Mouse (Mus musculus) liver, embryonic 11.5 days (tissue): ENCODE measurements around the gene Tmx4. TPM values are rescaled to one million over a fixed set of nuclear protein-coding genes. Genes with fewer than 3 reads are reported as not detected.

Experiments
- ATAC-seq: fragments of 200-750 bp; cut with Nextera tagmentation; replicated peaks from 2 replicates; pipeline ENCODE4 v1.8.0; 2017; ENCODE audit warnings: moderate number of reproducible peaks, mild to moderate bottlenecking, moderate TSS enrichment, moderate library complexity; ENCODE audit not compliant: low FRiP score
- DNase-seq: peaks from one replicate; pipeline ENCODE4 v3.0.0-alpha.2; 2017; ENCODE audit warnings: low spot score
- H3K27ac ChIP-seq: fragments of 300-500 bp; sonication (generic); 2 replicates; pipeline ENCODE4 v1.5.1; 2014; ENCODE audit warnings: mild to moderate bottlenecking, low read depth, low read length, control low read depth
- H3K27me3 ChIP-seq: fragments of 300-500 bp; sonication (generic); replicated peaks from 2 replicates; pipeline ENCODE4 v1.6.1; 2014; ENCODE audit warnings: low read length, mixed read lengths; ENCODE audit not compliant: control insufficient read depth, insufficient read depth
- H3K36me3 ChIP-seq: fragments of 300-500 bp; sonication (generic); 2 replicates; pipeline ENCODE4 v1.6.1; 2014; ENCODE audit warnings: mild to moderate bottlenecking, low read length, moderate library complexity, mixed read lengths; ENCODE audit not compliant: control insufficient read depth, insufficient read depth
- H3K4me1 ChIP-seq: fragments of 300-500 bp; sonication (generic); replicated peaks from 2 replicates; pipeline ENCODE4 v1.6.1; 2014; ENCODE audit warnings: low read length, mixed read lengths; ENCODE audit not compliant: control insufficient read depth, insufficient read depth
- H3K4me2 ChIP-seq: fragments of 300-500 bp; sonication (generic); 2 replicates; pipeline ENCODE4 v1.6.1; 2014; ENCODE audit warnings: mild to moderate bottlenecking, control low read depth, moderate library complexity
- H3K4me3 ChIP-seq: fragments of 300-500 bp; sonication (generic); 2 replicates; pipeline ENCODE4 v1.5.1; 2014; ENCODE audit warnings: low read depth, low read length, control low read depth
- H3K9ac ChIP-seq: fragments of 300-500 bp; sonication (generic); 2 replicates; pipeline ENCODE4 v1.6.1; 2014; ENCODE audit warnings: low read depth, low read length, control low read depth
- H3K9me3 ChIP-seq: fragments of 300-500 bp; sonication (generic); 2 replicates; pipeline ENCODE4 v1.6.1; 2016; ENCODE audit warnings: low read length, inconsistent platforms, mixed read lengths; ENCODE audit not compliant: control insufficient read depth
- WGBS: fragments of 180-500 bp; shearing (Covaris S2); extraction: QIAGEN DNeasy Blood & Tissue Kit; methylation state at CpG from one replicate; pipeline ENCODE4 v1.1.7; 2014; 5-methylcytosine and 5-hydroxymethylcytosine counted together
- polyA plus RNA-seq: library from polyadenylated mRNA; unstranded; fragments of >200 nt; fragmentation: Nextera tagmentation; extraction: Ambion mirVana; gene quantifications from 2 replicates; pipeline ENCODE4 v1.2.1, GENCODE M21; 2014

Tmx4 gene
- polyA plus RNA-seq, 1 experiment from 2014 or later, result 16.2 TPM

DNA sequence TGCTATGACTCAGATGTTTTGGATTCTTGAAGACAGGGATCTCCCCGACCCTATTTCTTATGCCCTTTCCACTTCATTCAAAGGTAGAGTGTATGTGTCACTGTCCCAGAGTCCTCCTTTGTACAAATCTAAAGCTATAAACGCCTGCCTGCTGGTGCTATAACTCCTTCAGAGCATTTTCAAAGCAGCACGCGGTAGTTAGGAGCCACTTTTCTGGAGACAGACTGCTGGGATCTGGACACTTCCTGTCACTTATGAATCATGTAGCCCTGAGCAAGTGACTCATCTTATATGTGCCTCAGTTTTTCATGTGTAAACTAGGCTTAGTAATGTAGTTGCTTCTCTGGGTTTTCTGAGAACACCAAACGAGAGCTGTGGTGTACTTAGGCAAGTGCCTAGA lies 98.8 kb downstream of the Tmx4 start:
- ATAC-seq, result no peak
- Histone ChIP-seq H3K4me3 (no peak overlapping the region), H3K27me3 (no peaks in the 10 kb centered on the region), H3K9me3 (no peaks in the 10 kb centered on the region), H3K9ac (no peak overlapping the region), H3K4me2 (no peak overlapping the region), H3K27ac (no peak overlapping the region), H3K4me1 (no peaks in the 10 kb centered on the region), H3K36me3 (no peaks in the 10 kb centered on the region)
- no peak for DNase-seq
- 71% methylated on average over 5 of the region's 5 CpGs for WGBS

DNA sequence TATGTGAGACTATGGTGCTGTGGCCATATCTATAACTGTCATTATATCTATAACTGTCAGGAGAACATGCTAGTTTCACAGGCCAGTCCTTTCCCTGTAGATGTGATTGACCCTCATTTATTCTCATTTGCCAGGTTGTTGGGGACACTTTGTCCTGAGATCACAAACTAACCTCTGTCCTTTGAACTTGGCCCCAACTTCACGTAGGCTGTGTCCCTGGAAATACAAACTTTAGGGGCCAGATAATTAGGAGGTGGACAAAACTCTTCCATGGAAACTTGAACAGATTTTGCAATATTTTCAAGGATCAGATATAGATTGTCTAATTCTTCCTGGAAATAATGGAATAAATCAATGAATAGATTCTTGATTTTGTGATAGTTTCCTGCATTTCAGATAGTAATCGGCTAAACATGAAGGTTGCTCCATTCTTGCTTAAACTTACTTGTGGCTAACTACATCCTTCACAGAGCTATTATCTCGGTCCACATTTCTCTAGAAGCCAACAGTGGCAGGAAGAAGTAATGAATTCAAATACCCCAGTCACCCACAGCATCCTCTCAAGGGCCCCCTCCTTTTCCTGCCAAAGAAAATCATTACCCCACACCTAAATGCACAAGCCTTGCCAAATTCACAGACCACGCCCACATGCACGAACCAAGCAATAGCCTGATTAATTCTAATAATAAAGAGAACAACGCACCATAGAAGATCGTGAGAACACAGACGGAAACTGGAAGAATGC lies 99.5 kb downstream of the Tmx4 start:
- Histone ChIP-seq H3K4me3 (no peak overlapping the region), H3K9me3 (no peaks in the 10 kb centered on the region), H3K36me3 (no peaks in the 10 kb centered on the region), H3K27ac (no peak overlapping the region), H3K9ac (no peak overlapping the region), H3K4me1 (no peaks in the 10 kb centered on the region), H3K4me2 (no peak overlapping the region), H3K27me3 (no peaks in the 10 kb centered on the region)
- ATAC-seq, result no peak
- 72% methylated on average over 8 of the region's 8 CpGs for WGBS
- DNase-seq, result no peak

Other genes starting within 250 kb of the Tmx4 start
- gene Hao1, start 89.8 kb downstream of the Tmx4 start, polyA plus RNA-seq, result not detected in 2 replicates
- gene Plcb1, start 141.9 kb upstream of the Tmx4 start, polyA plus RNA-seq, result 5.6 and 7.9 TPM in 2 replicates